Mouse (Mus musculus): ENCODE measurements around the gene Slc9a3. TPM values are rescaled to one million over a fixed set of nuclear protein-coding genes. Genes with fewer than 3 reads are reported as not detected.

Gene Slc9a3
- total and polyA plus RNA-seq, 3 experiments, result not detected

- Histone ChIP-seq H3K9me3 (replicated peaks; ENCODE audit: low read length) (no peaks in the 10 kb centered on the region), H3K36me3 (replicated peaks in 1 of 2; ENCODE audit: control insufficient read depth in 1 of 2, insufficient read depth in 1 of 2, low read length in 1 of 2) (no peaks in the 10 kb centered on the region), H3K4me2 (ENCODE audit: insufficient read depth, low read depth, poor library complexity, severe bottlenecking) (no peak overlapping the region), H3K9ac (ENCODE audit: insufficient read depth, low read depth) (no peak overlapping the region), H3K27ac (ENCODE audit: insufficient read depth, low read depth) (no peak overlapping the region), H3K79me2 (replicated peaks; ENCODE audit: control insufficient read depth, extremely low read depth, insufficient read depth, poor library complexity, severe bottlenecking) (no peaks in the 10 kb centered on the region), H3K27me3 (replicated peaks) (peaks cover 2% of the 10 kb centered on the region), H3K4me3 (replicated peaks in 1 of 3; ENCODE audit: low read depth in 2 of 3, low read length in 2 of 3, poor library complexity in 1 of 3) (no peak overlapping the region), H3K4me1 (ENCODE audit: control insufficient read depth in 1 of 2, insufficient read depth in 2 of 2) (no peaks in the 10 kb centered on the region)
- DNase-seq (ENCODE audit: extremely low read depth), result no peak
- TF ChIP-seq MAX (IDR thresholded peaks at IDR 0.05; ENCODE audit: low read length) (no peak), ELF1 (IDR thresholded peaks at IDR 0.05; ENCODE audit: low read depth, low read length) (no peak), POLR2A (IDR thresholded peaks at IDR 0.05; ENCODE audit: low read depth, low read length) (no peak), MAFK (IDR thresholded peaks at IDR 0.05; ENCODE audit: insufficient replicate concordance, low read length) (no peak)
- in situ Hi-C loops (cut with MboI; ENCODE audit: low pct_ligation_motif_present, low pct_unique_long_range_greater_than_20kb, low sequenced_read_pairs) (no loop called here), dilution Hi-C loops (cut with MboI; ENCODE audit: extremely low pct_ligation_motif_present, extremely low pct_unique_long_range_greater_than_20kb, low sequenced_read_pairs) (no loop called here)
Measured at GRCm38 (mm10) chr13:74102108-74102830, 19.0 kb upstream of the Slc9a3 start.

- H3K27me3 ChIP-seq (replicated peaks), result peaks cover 2% of the 10 kb centered on the region
- H3K9ac ChIP-seq (ENCODE audit: insufficient read depth, low read depth), result no peak overlapping the region
- DNase-seq (ENCODE audit: extremely low read depth), result no peak
- H3K4me2 ChIP-seq (ENCODE audit: insufficient read depth, low read depth, poor library complexity, severe bottlenecking), result no peak overlapping the region
- TF ChIP-seq JUND (conservative IDR thresholded peaks at IDR 0.05; ENCODE audit: low read depth, low read length) (no peak), ZC3H11A (IDR thresholded peaks at IDR 0.05; ENCODE audit: low read depth, low read length) (no peak), ZKSCAN1 (IDR thresholded peaks at IDR 0.05; ENCODE audit: borderline replicate concordance, low read depth, low read length) (no peak), JUN (IDR thresholded peaks at IDR 0.05; ENCODE audit: insufficient read depth, low read depth, low read length) (no peak), USF2 (conservative IDR thresholded peaks at IDR 0.05; ENCODE audit: low read depth, low read length) (no peak), CTCF (conservative IDR thresholded peaks at IDR 0.05 in 1 of 2, IDR thresholded peaks at IDR 0.05 in 1 of 2; ENCODE audit: low read depth in 2 of 2, low read length in 2 of 2) (no peak), ZMIZ1 (IDR thresholded peaks at IDR 0.05; ENCODE audit: low read depth, low read length) (no peak)
- no peak overlapping the region for H3K4me3 ChIP-seq (replicated peaks in 1 of 3; ENCODE audit: low read depth in 2 of 3, low read length in 2 of 3, poor library complexity in 1 of 3)
- dilution Hi-C loops (cut with MboI; ENCODE audit: extremely low pct_ligation_motif_present, extremely low pct_unique_long_range_greater_than_20kb, low sequenced_read_pairs) (no loop called here), in situ Hi-C loops (cut with MboI; ENCODE audit: low pct_ligation_motif_present, low pct_unique_long_range_greater_than_20kb, low sequenced_read_pairs) (no loop called here)
- H3K79me2 ChIP-seq (replicated peaks; ENCODE audit: control insufficient read depth, extremely low read depth, insufficient read depth, poor library complexity, severe bottlenecking), result no peaks in the 10 kb centered on the region
- H3K4me1 ChIP-seq (ENCODE audit: control insufficient read depth in 1 of 2, insufficient read depth in 2 of 2), result no peaks in the 10 kb centered on the region
- H3K9me3 ChIP-seq (replicated peaks; ENCODE audit: low read length), result no peaks in the 10 kb centered on the region
- no peaks in the 10 kb centered on the region for H3K36me3 ChIP-seq (replicated peaks in 1 of 2; ENCODE audit: control insufficient read depth in 1 of 2, insufficient read depth in 1 of 2, low read length in 1 of 2)
- H3K27ac ChIP-seq (ENCODE audit: insufficient read depth, low read depth), result no peak overlapping the region
Measured at GRCm38 (mm10) chr13:74102831-74103582, 18.2 kb upstream of the Slc9a3 start.

DNA sequence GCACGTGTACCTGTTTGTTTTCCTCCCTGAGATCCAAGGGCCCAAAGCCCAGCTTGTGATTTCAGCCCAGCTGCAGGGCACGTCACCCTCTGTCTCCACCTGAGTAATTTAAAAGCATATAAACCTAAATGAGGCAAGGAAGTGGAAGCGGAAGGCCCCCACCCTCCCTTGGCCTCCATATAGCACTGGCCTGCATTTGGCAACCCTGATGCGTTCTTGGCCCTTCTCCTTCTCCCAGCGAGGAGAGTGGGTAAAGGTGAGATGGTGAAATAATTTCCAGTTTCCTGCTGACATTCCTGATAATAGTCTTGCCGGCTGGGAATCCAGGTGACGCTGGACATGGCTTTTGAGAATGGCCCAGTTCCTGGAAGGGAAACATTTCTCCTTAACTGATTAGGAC, 16.8 kb upstream of the Slc9a3 start:
- no peak overlapping the region for H3K9ac ChIP-seq (ENCODE audit: insufficient read depth, low read depth)
- H3K4me1 ChIP-seq (ENCODE audit: control insufficient read depth in 1 of 2, insufficient read depth in 2 of 2), result no peaks in the 10 kb centered on the region
- H3K4me3 ChIP-seq (replicated peaks in 1 of 3; ENCODE audit: low read depth in 2 of 3, low read length in 2 of 3, poor library complexity in 1 of 3), result no peak overlapping the region
- H3K27ac ChIP-seq (ENCODE audit: insufficient read depth, low read depth), result no peak overlapping the region
- H3K79me2 ChIP-seq (replicated peaks; ENCODE audit: control insufficient read depth, extremely low read depth, insufficient read depth, poor library complexity, severe bottlenecking), result no peaks in the 10 kb centered on the region
- no peaks in the 10 kb centered on the region for H3K36me3 ChIP-seq (replicated peaks in 1 of 2; ENCODE audit: control insufficient read depth in 1 of 2, insufficient read depth in 1 of 2, low read length in 1 of 2)
- no peak for DNase-seq (ENCODE audit: extremely low read depth)
- dilution Hi-C loops (cut with MboI; ENCODE audit: extremely low pct_ligation_motif_present, extremely low pct_unique_long_range_greater_than_20kb, low sequenced_read_pairs) (no loop called here), in situ Hi-C loops (cut with MboI; ENCODE audit: low pct_ligation_motif_present, low pct_unique_long_range_greater_than_20kb, low sequenced_read_pairs) (no loop called here)
- TF ChIP-seq TCF12 (IDR thresholded peaks at IDR 0.05; ENCODE audit: low read depth, low read length) (no peak), JUND (conservative IDR thresholded peaks at IDR 0.05; ENCODE audit: low read depth, low read length) (no peak), MXI1 (IDR thresholded peaks at IDR 0.05; ENCODE audit: low read depth, low read length) (no peak), ZNF384 (IDR thresholded peaks at IDR 0.05; ENCODE audit: low read depth, low read length) (no peak), JUN (IDR thresholded peaks at IDR 0.05; ENCODE audit: insufficient read depth, low read depth, low read length) (no peak), RAD21 (IDR thresholded peaks at IDR 0.05; ENCODE audit: low read depth, low read length) (no peak), PAX5 (IDR thresholded peaks at IDR 0.05; ENCODE audit: low read length) (no peak), MAZ (IDR thresholded peaks at IDR 0.05; ENCODE audit: low read depth, low read length) (no peak)
- H3K4me2 ChIP-seq (ENCODE audit: insufficient read depth, low read depth, poor library complexity, severe bottlenecking), result no peak overlapping the region
- peaks cover 2% of the 10 kb centered on the region for H3K27me3 ChIP-seq (replicated peaks)
- H3K9me3 ChIP-seq (replicated peaks; ENCODE audit: low read length), result no peaks in the 10 kb centered on the region
